Mouse (Mus musculus) spleen, adult 2 months (tissue): ENCODE results near the gene Zfp605.

Source experiments
- CTCF ChIP-seq: fragments of 200-500 bp; IDR thresholded peaks from 2 replicates; pipeline ENCODE4 v1.5.1; 2011; ENCODE audit warnings: mild to moderate bottlenecking, inconsistent platforms; ENCODE audit not compliant: insufficient read depth, insufficient read length, insufficient replicate concordance; ENCODE audit errors: extremely low read depth
- POLR2A ChIP-seq: fragments of 200-500 bp; IDR thresholded peaks from 2 replicates; pipeline ENCODE4 v1.6.1; 2011; ENCODE audit warnings: low read depth, low read length, inconsistent platforms

GRCm38 (mm10) chr5:110098991-110099477, 10.9 kb upstream of the Zfp605 start:
- no peak for TF ChIP-seq CTCF
- TF ChIP-seq POLR2A = no peak
